Mouse (Mus musculus) thymus, adult 2 months (tissue): ENCODE results near the gene Ddx42. TPM values are rescaled to one million over a fixed set of nuclear protein-coding genes. Genes with fewer than 3 reads are reported as not detected.

Experiments used
- DNase-seq: peaks from one replicate; pipeline ENCODE4 v3.0.0; 2021
- H3K27ac ChIP-seq: fragments of 200-500 bp; 2 replicates; pipeline ENCODE4 v1.5.1; 2012; ENCODE audit warnings: low read length, control low read depth; ENCODE audit not compliant: control insufficient read depth, insufficient read depth
- H3K27me3 ChIP-seq: fragments of 200-500 bp; 2 replicates; pipeline ENCODE4 v1.6.1; 2012; ENCODE audit warnings: mild to moderate bottlenecking, low read length, moderate library complexity, mixed read lengths; ENCODE audit not compliant: control insufficient read depth, insufficient read depth
- H3K36me3 ChIP-seq: fragments of 200-500 bp; 2 replicates; pipeline ENCODE4 v1.6.1; 2012; ENCODE audit warnings: mild to moderate bottlenecking, low read length, moderate library complexity; ENCODE audit not compliant: control insufficient read depth, insufficient read depth
- H3K4me1 ChIP-seq: fragments of 200-500 bp; replicated peaks from 2 replicates; pipeline ENCODE4 v1.6.1; 2012; ENCODE audit warnings: low read length; ENCODE audit not compliant: control insufficient read depth, insufficient read depth
- H3K4me3 ChIP-seq: fragments of 200-500 bp; 2 replicates; pipeline ENCODE4 v1.5.1; 2012; ENCODE audit warnings: mild to moderate bottlenecking, low read length, control low read depth, moderate library complexity; ENCODE audit not compliant: control insufficient read depth, insufficient read depth
- CTCF ChIP-seq: fragments of 200-500 bp; IDR thresholded peaks from 2 replicates; pipeline ENCODE4 v1.5.1; 2012; ENCODE audit warnings: mild to moderate bottlenecking, control low read depth, low read length, moderate library complexity, borderline replicate concordance; ENCODE audit not compliant: control insufficient read depth, poor library complexity, insufficient read depth; ENCODE audit errors: extremely low read depth
- POLR2A ChIP-seq: fragments of 200-500 bp; IDR thresholded peaks from 2 replicates; pipeline ENCODE4 v1.6.1; 2012; ENCODE audit warnings: mild to moderate bottlenecking, low read length, control low read depth, moderate library complexity; ENCODE audit not compliant: control insufficient read depth, poor library complexity, insufficient read depth; ENCODE audit errors: extremely low read depth
- WGBS: fragments of 180-500 bp; shearing (Covaris S2); methylation state at CpG from one replicate; pipeline ENCODE4 v1.1.7; 2018; 5-methylcytosine and 5-hydroxymethylcytosine counted together
- polyA plus RNA-seq: library from polyadenylated mRNA; depleted of rRNA; stranded (reverse); fragments of >200 nt; gene quantifications from 2 replicates; pipeline ENCODE4 v1.2.3, GENCODE M21; 2012

Gene Ddx42
- polyA plus RNA-seq, 1 experiment: 16.7 TPM

GRCm38 (mm10) chr11:106271131-106271793 is 54.5 kb downstream of the Ddx42 start:
- peak overlapping the region; percentile 97 for H3K4me3 ChIP-seq
- H3K4me1 ChIP-seq: peaks cover 40% of the 10 kb centered on the region
- peak overlapping the region; percentile 60 for H3K27ac ChIP-seq
- WGBS: 30% methylated on average over 5 of the region's 5 CpGs
- H3K36me3 ChIP-seq: peaks cover 17% of the 10 kb centered on the region
- no peaks in the 10 kb centered on the region for H3K27me3 ChIP-seq
- no peak for DNase-seq
- no peak for TF ChIP-seq CTCF
- TF ChIP-seq POLR2A: no peak

DNA sequence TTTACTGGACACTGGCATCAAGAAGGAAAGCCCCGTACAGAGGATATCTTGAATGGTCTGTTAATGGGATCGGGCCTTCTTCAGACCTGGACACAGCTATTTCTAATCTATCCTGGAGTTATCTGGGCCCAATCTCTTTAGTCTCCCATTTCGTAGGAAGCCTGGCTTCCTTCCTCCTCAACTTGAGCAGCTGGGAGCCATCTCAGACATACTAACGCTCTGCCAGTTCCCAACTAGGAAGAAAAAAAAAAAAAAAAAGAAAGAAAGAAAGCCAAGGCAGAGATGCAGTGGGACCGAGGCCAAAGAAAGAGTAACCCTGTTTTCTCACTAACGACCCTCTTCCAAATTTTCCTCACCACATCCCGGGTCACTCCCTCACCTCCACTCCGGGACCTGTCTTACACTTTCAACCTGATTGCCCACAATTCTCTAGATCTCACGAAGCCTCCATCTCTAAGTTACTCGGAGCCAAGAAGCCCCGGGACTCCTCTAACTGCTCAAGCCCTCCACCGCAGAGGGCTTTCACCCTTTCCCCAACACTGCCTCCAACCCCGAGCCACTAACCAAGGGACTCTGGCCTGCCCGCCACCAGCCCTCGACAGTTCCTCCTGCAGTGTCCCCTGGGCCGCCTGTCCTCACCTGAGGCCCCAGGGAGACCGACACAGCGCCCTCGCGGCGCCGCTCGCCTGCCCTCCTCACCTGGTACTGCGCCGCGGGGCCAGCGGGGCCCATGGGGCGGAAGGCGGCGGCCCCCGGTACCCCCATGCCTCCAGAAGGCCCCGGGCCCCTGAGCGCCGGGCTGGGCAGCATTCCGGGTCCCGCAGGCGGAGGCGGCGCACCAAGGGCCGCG is 55.3 kb downstream of the Ddx42 start:
- Histone ChIP-seq H3K4me3 (peak overlapping the region; percentile 97), H3K4me1 (peaks cover 43% of the 10 kb centered on the region), H3K27ac (peak overlapping the region; percentile 60), H3K27me3 (no peaks in the 10 kb centered on the region), H3K36me3 (peaks cover 9% of the 10 kb centered on the region)
- DNase-seq: no peak
- WGBS: under 1% methylated on average over 41 of the region's 41 CpGs
- TF ChIP-seq POLR2A (no peak), CTCF (no peak)

- peaks cover 2% of the 10 kb centered on the region; the same call in 1 of the 2 replicates for H3K36me3 ChIP-seq
- peak within 1 kb of the TSS; percentile 97 for H3K4me3 ChIP-seq
- H3K27me3 ChIP-seq: no peaks in the 10 kb centered on the region
- peaks cover 37% of the 10 kb centered on the region for H3K4me1 ChIP-seq
- peak; percentile 58; the same call in 1 of the 2 replicates for TF ChIP-seq CTCF
- TF ChIP-seq POLR2A: peak; percentile 75
- peak; percentile 99 for DNase-seq
- peak within 1 kb of the TSS; percentile 60 for H3K27ac ChIP-seq
- under 1% methylated on average over 72 of the region's 72 CpGs for WGBS
Observed at GRCm38 (mm10) chr11:106272644-106273310, 56.1 kb downstream of the Ddx42 start, which contains the start of gene Smarcd2. Gene Smarcd2 (minus strand): TSS chr11:106272972.

- Histone ChIP-seq H3K27ac (peak overlapping the region; percentile 49; the same call in 1 of the 2 replicates), H3K4me3 (peak overlapping the region; percentile 97), H3K27me3 (no peaks in the 10 kb centered on the region), H3K4me1 (peaks cover 31% of the 10 kb centered on the region), H3K36me3 (no peaks in the 10 kb centered on the region)
- no peak for TF ChIP-seq POLR2A
- no peak for TF ChIP-seq CTCF
- DNase-seq: no peak
- WGBS: 22% methylated on average over 16 of the region's 16 CpGs
Observed at GRCm38 (mm10) chr11:106273311-106273684, 56.6 kb downstream of the Ddx42 start.

GRCm38 (mm10) chr11:106273811-106274210 is 57.1 kb downstream of the Ddx42 start:
- H3K27ac ChIP-seq: no peak overlapping the region
- peaks cover 26% of the 10 kb centered on the region for H3K4me1 ChIP-seq
- H3K27me3 ChIP-seq: no peaks in the 10 kb centered on the region
- no peak for DNase-seq
- H3K36me3 ChIP-seq: no peaks in the 10 kb centered on the region
- TF ChIP-seq POLR2A (no peak), CTCF (no peak)
- 93% methylated on average over 6 of the region's 6 CpGs for WGBS
- no peak overlapping the region for H3K4me3 ChIP-seq

- no peak overlapping the region for H3K27ac ChIP-seq
- 97% methylated on average over 1 of the region's 1 CpGs for WGBS
- no peak for TF ChIP-seq POLR2A
- TF ChIP-seq CTCF: no peak
- H3K27me3 ChIP-seq: no peaks in the 10 kb centered on the region
- no peak overlapping the region for H3K4me3 ChIP-seq
- DNase-seq: no peak
- H3K36me3 ChIP-seq: no peaks in the 10 kb centered on the region
- peaks cover 23% of the 10 kb centered on the region for H3K4me1 ChIP-seq
Observed at GRCm38 (mm10) chr11:106274374-106274773, 57.6 kb downstream of the Ddx42 start.
